Mouse (Mus musculus) olfactory bulb, adult 2 months (tissue): Measurements from ENCODE around the gene Uqcrc1.

Experiments
- CTCF ChIP-seq: fragments of 200-500 bp; IDR thresholded peaks from 2 replicates; pipeline ENCODE4 v1.5.1; 2012; ENCODE audit warnings: low read depth, mild to moderate bottlenecking, low read length, moderate library complexity; ENCODE audit not compliant: insufficient read depth
- POLR2A ChIP-seq: fragments of 200-500 bp; IDR thresholded peaks from 2 replicates; pipeline ENCODE4 v1.6.1; 2012; ENCODE audit warnings: mild to moderate bottlenecking, low read depth, low read length, moderate library complexity; ENCODE audit not compliant: insufficient read depth

DNA sequence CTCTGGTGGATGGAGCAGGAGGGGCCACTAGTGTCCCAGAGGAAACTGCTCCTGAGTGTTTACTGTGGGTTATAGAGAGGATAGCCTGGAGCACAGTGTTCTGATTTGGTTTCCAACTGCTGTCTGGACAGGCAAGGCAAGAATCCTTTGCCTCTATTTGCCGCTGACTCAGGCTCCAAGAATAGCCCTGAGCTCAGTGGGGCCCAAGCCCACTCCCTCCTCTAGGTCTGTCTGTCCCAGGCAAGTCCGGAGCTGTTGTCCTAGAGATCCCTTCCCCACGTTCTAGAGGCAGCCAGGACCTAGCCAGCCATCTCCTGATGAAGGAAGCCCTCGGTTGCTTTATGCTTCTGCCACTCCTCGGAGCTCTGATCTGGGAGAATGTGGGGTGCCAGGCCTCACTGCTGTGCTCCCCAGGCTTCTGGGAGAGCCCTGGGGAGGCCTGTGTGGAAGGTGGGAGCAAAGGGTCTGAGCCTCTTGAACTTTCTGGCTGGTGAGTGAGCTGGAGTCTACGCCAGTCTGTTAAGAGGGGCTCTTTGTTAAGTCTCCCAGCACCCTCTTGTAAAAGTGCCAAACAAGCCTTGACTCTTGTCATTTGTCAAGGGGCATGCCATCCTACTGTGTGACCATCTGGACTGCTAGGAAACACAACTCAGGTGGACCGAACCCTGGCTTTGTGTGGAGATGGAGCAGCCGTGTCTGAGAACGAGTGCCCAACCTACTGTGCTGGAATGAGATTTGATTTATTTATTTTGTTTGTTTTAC is 13.7 kb downstream of the Uqcrc1 start:
- TF ChIP-seq CTCF (no peak), POLR2A (no peak)
